Mouse (Mus musculus): ENCODE data around the gene Reep6.

DNA sequence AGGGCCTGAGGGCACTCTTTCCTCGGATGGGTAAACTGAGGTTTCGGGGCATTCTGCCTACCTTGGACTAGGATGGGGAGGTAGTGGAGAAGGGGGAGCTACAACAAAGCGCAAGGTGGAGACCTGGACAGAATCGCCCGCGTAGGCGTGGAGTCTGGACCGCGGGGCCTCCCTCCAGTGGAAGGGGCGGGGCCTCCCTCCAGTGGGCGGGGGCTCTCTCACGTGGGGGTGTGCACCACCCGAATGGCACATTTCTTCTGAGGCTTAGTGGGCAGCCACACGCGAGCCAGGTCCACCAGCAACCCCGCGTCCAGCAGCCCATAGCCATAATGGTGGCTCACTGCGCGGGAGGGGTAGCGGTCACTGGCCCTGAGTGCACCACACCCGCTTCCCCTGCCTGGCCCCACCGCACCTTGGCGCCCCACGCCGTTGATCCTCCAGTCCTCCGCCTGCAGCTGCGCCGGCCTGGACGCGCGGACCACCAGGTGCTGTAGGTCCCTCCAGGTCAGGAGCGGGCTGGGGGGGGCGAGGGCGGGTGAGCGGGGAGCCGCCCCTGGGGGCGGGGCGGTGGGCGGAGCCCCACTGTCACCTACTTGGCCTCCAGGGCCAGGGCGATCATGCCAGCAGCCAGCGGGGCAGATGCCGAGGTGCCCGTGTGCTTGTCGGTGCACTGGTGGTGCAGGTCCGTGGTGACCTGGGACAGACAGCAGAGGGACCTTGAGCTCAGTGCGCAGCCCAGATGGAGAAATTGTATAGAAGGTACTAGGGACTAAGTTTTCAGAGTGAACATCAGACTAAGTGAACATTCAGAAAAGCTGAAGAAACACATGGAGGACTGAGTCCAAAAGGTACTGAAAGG is 6.3 kb upstream of the Reep6 start:
- no peak for TF ChIP-seq CTCF (IDR thresholded peaks at IDR 0.05; ENCODE audit: borderline replicate concordance, insufficient read depth, low read length)
- peak; percentile 55 for TF ChIP-seq POLR2A (IDR thresholded peaks at IDR 0.05; ENCODE audit: low read depth, low read length)

All from embryonic fibroblast, embryonic 13.5 days (primary cell).